Mouse (Mus musculus) left cerebral cortex, adult 2 months (tissue): ENCODE results near the gene Mybpc1. TPM values are rescaled to one million over a fixed set of nuclear protein-coding genes. Genes with fewer than 3 reads are reported as not detected.
"Not testable (repeated sequence)": the region's sequence is repeated elsewhere in the genome, so short reads cannot be mapped to it uniquely, and the experiment has no call there.

Experiments used
- DNase-seq, 2 experiments: peaks; one replicate each; pipeline ENCODE4 v3.0.0; 2021 to 2022; ENCODE audit warnings: low spot score in 2 of 2, mixed read lengths in 1 of 2; ENCODE audit errors: extremely low spot score in 1 of 2
- H3K27ac ChIP-seq: fragments of 200-600 bp; 2 replicates; pipeline ENCODE4 v1.8.1; 2022
- H3K4me3 ChIP-seq: fragments of 200-600 bp; 2 replicates; pipeline ENCODE4 v1.8.1; 2022
- CTCF ChIP-seq: fragments of 200-600 bp; IDR thresholded peaks from 2 replicates; pipeline ENCODE4 v1.8.1; 2022; ENCODE audit warnings: antibody characterized with exemption, mild to moderate bottlenecking, moderate library complexity
- intact Hi-C: fragments of 180-260 bp; cut with DNase I; formaldehyde crosslinking; loops from one replicate; pipeline ENCODE4 v1.15.1; 2025
- total RNA-seq, 2 experiments: library from RNA; stranded (reverse); gene quantifications; 2 replicates each; pipeline ENCODE4 v1.2.3; 2021

Gene Mybpc1
- total RNA-seq, 2 experiments from 2014 or later, result 6.0 to 6.1 TPM

GRCm38 (mm10) chr10:88504481-88504880, 100.5 kb downstream of the Mybpc1 start:
- DNase-seq, result no peak
- Histone ChIP-seq H3K4me3 (no peak overlapping the region), H3K27ac (no peak overlapping the region; the same call in 1 of the 2 replicates)
- TF ChIP-seq CTCF, result no peak
- intact Hi-C loops, result loop anchor here (2.0 kb wide), 1 partner anchor 226 kb away; the partner anchor contains the start of gene Arl1

GRCm38 (mm10) chr10:88503421-88504314, 101.3 kb downstream of the Mybpc1 start, which contains the start of gene Chpt1:
Gene Chpt1, minus strand, starts transcription at chr10:88504073.
- intact Hi-C loops, result loop anchor here (2.0 kb wide), 1 partner anchor 227 kb away; the partner anchor contains the start of gene Arl1
- Histone ChIP-seq H3K4me3 (peak within 1 kb of the TSS; percentile 88), H3K27ac (peak within 1 kb of the TSS; percentile 94)
- TF ChIP-seq CTCF, result no peak; the same call in 1 of the 2 replicates
- DNase-seq, result peak; percentile 84 to 85

GRCm38 (mm10) chr10:88502919-88503318, 102.0 kb downstream of the Mybpc1 start:
- TF ChIP-seq CTCF, result no peak
- no peak for DNase-seq
- Histone ChIP-seq H3K27ac (peak overlapping the region; percentile 94), H3K4me3 (peak overlapping the region; percentile 88)
- intact Hi-C loops, result no loop called here

GRCm38 (mm10) chr10:88501886-88502765, 102.8 kb downstream of the Mybpc1 start:
- no peak for DNase-seq
- peak overlapping the region; percentile 94; the same call in 1 of the 2 replicates for H3K27ac ChIP-seq
- peak overlapping the region; percentile 88 for H3K4me3 ChIP-seq
- intact Hi-C loops, result no loop called here
- no peak for TF ChIP-seq CTCF

- no peak overlapping the region for H3K4me3 ChIP-seq
- TF ChIP-seq CTCF, result no peak
- DNase-seq, result no peak
- intact Hi-C loops, result no loop called here
- no peak overlapping the region for H3K27ac ChIP-seq
Measured at GRCm38 (mm10) chr10:88501370-88501769, 103.6 kb downstream of the Mybpc1 start.

GRCm38 (mm10) chr10:88499993-88500392, 105.0 kb downstream of the Mybpc1 start:
- no peak for TF ChIP-seq CTCF
- intact Hi-C loops, result no loop called here

GRCm38 (mm10) chr10:88496864-88497564, 107.9 kb downstream of the Mybpc1 start:
- DNase-seq, result no peak
- no peak overlapping the region for H3K27ac ChIP-seq
- intact Hi-C loops, result no loop called here
- no peak overlapping the region for H3K4me3 ChIP-seq
- no peak for TF ChIP-seq CTCF

More at GRCm38 (mm10) chr10:88499993-88500392, 105.0 kb downstream of the Mybpc1 start:
- no peak overlapping the region for H3K4me3 ChIP-seq
- H3K27ac ChIP-seq, result no peak overlapping the region
- DNase-seq, result no peak

GRCm38 (mm10) chr10:88494959-88495587, 109.9 kb downstream of the Mybpc1 start:
- no peak for TF ChIP-seq CTCF
- no peak overlapping the region for H3K4me3 ChIP-seq
- H3K27ac ChIP-seq, result no peak overlapping the region
- intact Hi-C loops, result no loop called here
- DNase-seq, result no peak

- H3K4me3 ChIP-seq, result no peak overlapping the region
- TF ChIP-seq CTCF, result no peak
- DNase-seq, result no peak
- no peak overlapping the region for H3K27ac ChIP-seq
- intact Hi-C loops, result no loop called here
Measured at GRCm38 (mm10) chr10:88492658-88493057, 112.3 kb downstream of the Mybpc1 start.

GRCm38 (mm10) chr10:88491632-88492031, 113.3 kb downstream of the Mybpc1 start:
- H3K27ac ChIP-seq, result no peak overlapping the region
- intact Hi-C loops, result no loop called here
- no peak overlapping the region for H3K4me3 ChIP-seq
- DNase-seq, result no peak
- TF ChIP-seq CTCF, result no peak

- intact Hi-C loops, result no loop called here
- H3K4me3 ChIP-seq, result no peak overlapping the region
- H3K27ac ChIP-seq, result no peak overlapping the region
- no peak for DNase-seq
- TF ChIP-seq CTCF, result no peak
Measured at GRCm38 (mm10) chr10:88488629-88489028, 116.3 kb downstream of the Mybpc1 start.

GRCm38 (mm10) chr10:88482866-88483265, 122.1 kb downstream of the Mybpc1 start:
- intact Hi-C loops, H3K27ac ChIP-seq, DNase-seq, H3K4me3 ChIP-seq: not testable (repeated sequence)
